Mouse (Mus musculus) heart, postnatal 0 days (tissue): Measurements from ENCODE around the gene Dennd5a. TPM values are rescaled to one million over a fixed set of nuclear protein-coding genes. Genes with fewer than 3 reads are reported as not detected.

Experiments used
- ATAC-seq: fragments of 200-750 bp; cut with Nextera tagmentation; 2 replicates; pipeline ENCODE4 v1.8.0; 2017; ENCODE audit warnings: low read depth, moderate number of reproducible peaks, moderate library complexity; ENCODE audit not compliant: insufficient read depth
- DNase-seq: peaks from one replicate; pipeline ENCODE4 v3.0.0-alpha.2; 2016; ENCODE audit warnings: low spot score
- H3K27ac ChIP-seq: fragments of 300-500 bp; sonication (generic); 2 replicates; pipeline ENCODE4 v1.5.1; 2014; ENCODE audit warnings: low read depth, mild to moderate bottlenecking
- H3K27me3 ChIP-seq: fragments of 300-500 bp; sonication (generic); 2 replicates; pipeline ENCODE4 v1.6.1; 2014; ENCODE audit warnings: low read length, mixed read lengths; ENCODE audit not compliant: control insufficient read depth, insufficient read depth
- H3K36me3 ChIP-seq: fragments of 300-500 bp; sonication (generic); replicated peaks from 2 replicates; pipeline ENCODE4 v1.6.1; 2014; ENCODE audit warnings: low read length, mixed read lengths; ENCODE audit not compliant: control insufficient read depth, insufficient read depth
- H3K4me1 ChIP-seq: fragments of 300-500 bp; sonication (generic); 2 replicates; pipeline ENCODE4 v1.6.1; 2014; ENCODE audit warnings: antibody characterized with exemption; ENCODE audit not compliant: control insufficient read depth, insufficient read depth
- H3K4me2 ChIP-seq: fragments of 300-500 bp; sonication (generic); 2 replicates; pipeline ENCODE4 v1.6.1; 2014; ENCODE audit warnings: low read depth, mild to moderate bottlenecking, low read length, moderate library complexity
- H3K4me3 ChIP-seq: fragments of 300-500 bp; sonication (generic); 2 replicates; pipeline ENCODE4 v1.5.1; 2014; ENCODE audit warnings: low read depth, low read length
- H3K9ac ChIP-seq: fragments of 300-500 bp; sonication (generic); replicated peaks from 2 replicates; pipeline ENCODE4 v1.6.1; 2014; ENCODE audit warnings: low read depth, low read length, mixed read lengths
- H3K9me3 ChIP-seq: fragments of 300-500 bp; sonication (generic); replicated peaks from 2 replicates; pipeline ENCODE4 v1.6.1; 2016; ENCODE audit warnings: low read length; ENCODE audit not compliant: control insufficient read depth
- CTCF ChIP-seq: IDR thresholded peaks from 2 replicates; pipeline ENCODE4 v1.5.1; 2016; ENCODE audit warnings: antibody characterized with exemption, control low read depth, low read depth
- EP300 ChIP-seq: IDR thresholded peaks from 2 replicates; pipeline ENCODE4 v1.6.1; 2016; ENCODE audit warnings: antibody characterized with exemption, low read depth
- WGBS: fragments of 180-500 bp; shearing (Covaris S2); extraction: QIAGEN DNeasy Blood & Tissue Kit; methylation state at CpG from one replicate; pipeline ENCODE4 v1.1.7; 2014; 5-methylcytosine and 5-hydroxymethylcytosine counted together
- polyA plus RNA-seq: library from polyadenylated mRNA; unstranded; fragments of >200 nt; fragmentation: Nextera tagmentation; extraction: Ambion mirVana; gene quantifications from 2 replicates; pipeline ENCODE4 v1.2.1, GENCODE M21; 2015
- total RNA-seq: library from RNA; depleted of rRNA; stranded (reverse); fragments of >200 nt; gene quantifications from 2 replicates; pipeline ENCODE4 v1.2.3, GENCODE M21; 2014; ENCODE audit warnings: low replicate concordance

The Dennd5a gene
- total and polyA plus RNA-seq, 2 experiments from 2014 or later: 34.6 to 171 TPM

GRCm38 (mm10) chr7:109892530-109892929 is 67.7 kb downstream of the Dennd5a start:
- Histone ChIP-seq H3K4me1 (no peaks in the 10 kb centered on the region), H3K4me2 (no peak overlapping the region), H3K27ac (no peak overlapping the region), H3K9me3 (no peaks in the 10 kb centered on the region), H3K4me3 (no peak overlapping the region), H3K9ac (no peak overlapping the region), H3K27me3 (no peaks in the 10 kb centered on the region), H3K36me3 (peaks cover 68% of the 10 kb centered on the region)
- 32% methylated on average over 3 of the region's 3 CpGs for WGBS
- DNase-seq: peak; percentile 64
- TF ChIP-seq CTCF (peak; percentile 91), EP300 (no peak)
- peak; percentile 71; the same call in 1 of the 2 replicates for ATAC-seq

- no peak for DNase-seq
These were observed 68.5 kb downstream of the Dennd5a start for GRCm38 (mm10) chr7:109891786-109892185.

GRCm38 (mm10) chr7:109890256-109890655 is 70.0 kb downstream of the Dennd5a start:
- Histone ChIP-seq H3K9ac (no peak overlapping the region), H3K27me3 (no peaks in the 10 kb centered on the region), H3K4me3 (no peak overlapping the region), H3K9me3 (no peaks in the 10 kb centered on the region), H3K4me1 (no peaks in the 10 kb centered on the region), H3K4me2 (no peak overlapping the region), H3K27ac (no peak overlapping the region), H3K36me3 (peaks cover 45% of the 10 kb centered on the region)
- no peak for TF ChIP-seq EP300
- no peak for TF ChIP-seq CTCF
- no peak for DNase-seq
- WGBS: 86% methylated on average over 2 of the region's 2 CpGs
- no peak for ATAC-seq

More at GRCm38 (mm10) chr7:109891786-109892185, 68.5 kb downstream of the Dennd5a start:
- TF ChIP-seq CTCF (no peak), EP300 (no peak)
- Histone ChIP-seq H3K36me3 (peaks cover 60% of the 10 kb centered on the region), H3K9ac (no peak overlapping the region), H3K9me3 (no peaks in the 10 kb centered on the region), H3K4me2 (no peak overlapping the region), H3K27me3 (no peaks in the 10 kb centered on the region), H3K4me1 (no peaks in the 10 kb centered on the region), H3K27ac (no peak overlapping the region), H3K4me3 (no peak overlapping the region)
- 90% methylated on average over 4 of the region's 4 CpGs for WGBS
- ATAC-seq: no peak

- H3K9ac ChIP-seq: no peak overlapping the region
- no peak overlapping the region for H3K4me2 ChIP-seq
- H3K36me3 ChIP-seq: peaks cover 35% of the 10 kb centered on the region
- H3K27ac ChIP-seq: no peak overlapping the region
- no peak overlapping the region for H3K4me3 ChIP-seq
- DNase-seq: no peak
- H3K27me3 ChIP-seq: no peaks in the 10 kb centered on the region
- ATAC-seq: no peak
- H3K4me1 ChIP-seq: no peaks in the 10 kb centered on the region
- no peak for TF ChIP-seq CTCF
- no peak for TF ChIP-seq EP300
- no peaks in the 10 kb centered on the region for H3K9me3 ChIP-seq
- WGBS: 74% methylated on average over 5 of the region's 5 CpGs
These were observed 71.0 kb downstream of the Dennd5a start for GRCm38 (mm10) chr7:109889300-109889699.

GRCm38 (mm10) chr7:109886249-109886648 is 74.0 kb downstream of the Dennd5a start:
- TF ChIP-seq EP300 (no peak), CTCF (no peak; the same call in 1 of the 2 replicates)
- ATAC-seq: no peak
- H3K9ac ChIP-seq: no peak overlapping the region
- no peak overlapping the region for H3K4me2 ChIP-seq
- WGBS: 87% methylated on average over 1 of the region's 1 CpGs
- no peaks in the 10 kb centered on the region for H3K27me3 ChIP-seq
- peaks cover 16% of the 10 kb centered on the region for H3K36me3 ChIP-seq
- H3K27ac ChIP-seq: no peak overlapping the region
- H3K4me3 ChIP-seq: no peak overlapping the region
- H3K4me1 ChIP-seq: no peaks in the 10 kb centered on the region
- H3K9me3 ChIP-seq: no peaks in the 10 kb centered on the region
- DNase-seq: no peak

- TF ChIP-seq EP300 (no peak), CTCF (no peak)
- Histone ChIP-seq H3K36me3 (no peaks in the 10 kb centered on the region), H3K9ac (no peak overlapping the region), H3K9me3 (no peaks in the 10 kb centered on the region), H3K27me3 (no peaks in the 10 kb centered on the region), H3K4me1 (peaks cover 6% of the 10 kb centered on the region; the same call in 1 of the 2 replicates), H3K4me3 (no peak overlapping the region), H3K27ac (no peak overlapping the region), H3K4me2 (no peak overlapping the region)
- DNase-seq (no peak), ATAC-seq (no peak)
- 79% methylated on average over 2 of the region's 2 CpGs for WGBS
These were observed 77.7 kb downstream of the Dennd5a start for GRCm38 (mm10) chr7:109882574-109882973.
